Mouse (Mus musculus) layer of hippocampus, postnatal 14 days (tissue): Measurements from ENCODE around the gene Zc3h12b. TPM values are rescaled to one million over a fixed set of nuclear protein-coding genes. Genes with fewer than 3 reads are reported as not detected.

Source experiments
- total RNA-seq, 2 experiments: library from RNA; stranded (reverse); gene quantifications; 2 replicates each; pipeline ENCODE4 v1.2.3; 2021

The Zc3h12b gene
- total RNA-seq, 2 experiments from 2014 or later: 25.6 to 26.7 TPM

Other genes starting within 250 kb of the Zc3h12b start
- not detected for gene Asb12, start 153.7 kb upstream of the Zc3h12b start, total RNA-seq
- gene Pfn5, start 153.6 kb upstream of the Zc3h12b start, total RNA-seq: not detected
- gene Zc4h2, start 53.2 kb upstream of the Zc3h12b start, total RNA-seq: 10 to 100 TPM; 21.3 to 22.9 TPM
- 10 to 100 TPM; 62.1 to 63.4 TPM for gene Las1l, start 245.3 kb downstream of the Zc3h12b start, total RNA-seq